Mouse (Mus musculus): ENCODE results near the gene Tenm4.

GRCm38 (mm10) chr7:96369947-96370346 lies 198.9 kb downstream of the Tenm4 start:
- TF ChIP-seq ZNF384 (IDR thresholded peaks at IDR 0.05; ENCODE audit: low read depth, low read length), result no peak
- TF ChIP-seq MAFK (IDR thresholded peaks at IDR 0.05; ENCODE audit: insufficient read depth, low read depth, low read length), result no peak
- TF ChIP-seq HCFC1 (IDR thresholded peaks at IDR 0.05; ENCODE audit: borderline replicate concordance, insufficient read depth, low read length), result no peak
